Mouse (Mus musculus) small intestine, adult 2 months (tissue): ENCODE results near the gene Wnt2.

Experiments
- CTCF ChIP-seq: fragments of 200-500 bp; IDR thresholded peaks from 2 replicates; pipeline ENCODE4 v1.5.1; 2012; ENCODE audit warnings: low read depth, mild to moderate bottlenecking, control low read depth, inconsistent platforms, low read length, moderate library complexity, mixed read lengths; ENCODE audit not compliant: insufficient replicate concordance, insufficient read length; ENCODE audit errors: extremely low read depth
- POLR2A ChIP-seq: fragments of 200-500 bp; IDR thresholded peaks from 2 replicates; pipeline ENCODE4 v1.6.1; 2012; ENCODE audit warnings: low read depth, mild to moderate bottlenecking, control low read depth, inconsistent platforms, low read length, moderate library complexity

DNA sequence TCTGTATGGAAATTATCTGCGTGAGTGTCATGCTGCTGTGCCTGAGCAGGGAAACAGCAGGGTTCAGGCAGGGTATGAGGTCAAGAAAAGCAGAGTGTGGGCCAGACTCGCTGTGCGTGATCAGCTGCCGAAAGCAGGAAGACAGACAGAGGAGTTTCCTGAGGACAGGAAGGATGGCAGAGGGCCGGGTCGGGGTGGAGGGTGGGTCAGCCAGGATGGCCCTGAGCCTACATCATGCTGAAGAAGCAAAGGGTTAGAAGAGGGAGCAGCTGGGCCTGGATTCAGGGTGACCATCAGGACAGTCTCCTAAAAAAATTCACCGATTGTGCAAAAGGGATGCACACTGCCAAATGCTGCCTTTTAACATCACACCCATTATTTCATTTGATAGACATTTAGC lies 38.8 kb downstream of the Wnt2 start:
- TF ChIP-seq POLR2A (no peak), CTCF (no peak)
